Mouse (Mus musculus): Measurements from ENCODE around the gene Setd1b.

Setd1b gene

DNA sequence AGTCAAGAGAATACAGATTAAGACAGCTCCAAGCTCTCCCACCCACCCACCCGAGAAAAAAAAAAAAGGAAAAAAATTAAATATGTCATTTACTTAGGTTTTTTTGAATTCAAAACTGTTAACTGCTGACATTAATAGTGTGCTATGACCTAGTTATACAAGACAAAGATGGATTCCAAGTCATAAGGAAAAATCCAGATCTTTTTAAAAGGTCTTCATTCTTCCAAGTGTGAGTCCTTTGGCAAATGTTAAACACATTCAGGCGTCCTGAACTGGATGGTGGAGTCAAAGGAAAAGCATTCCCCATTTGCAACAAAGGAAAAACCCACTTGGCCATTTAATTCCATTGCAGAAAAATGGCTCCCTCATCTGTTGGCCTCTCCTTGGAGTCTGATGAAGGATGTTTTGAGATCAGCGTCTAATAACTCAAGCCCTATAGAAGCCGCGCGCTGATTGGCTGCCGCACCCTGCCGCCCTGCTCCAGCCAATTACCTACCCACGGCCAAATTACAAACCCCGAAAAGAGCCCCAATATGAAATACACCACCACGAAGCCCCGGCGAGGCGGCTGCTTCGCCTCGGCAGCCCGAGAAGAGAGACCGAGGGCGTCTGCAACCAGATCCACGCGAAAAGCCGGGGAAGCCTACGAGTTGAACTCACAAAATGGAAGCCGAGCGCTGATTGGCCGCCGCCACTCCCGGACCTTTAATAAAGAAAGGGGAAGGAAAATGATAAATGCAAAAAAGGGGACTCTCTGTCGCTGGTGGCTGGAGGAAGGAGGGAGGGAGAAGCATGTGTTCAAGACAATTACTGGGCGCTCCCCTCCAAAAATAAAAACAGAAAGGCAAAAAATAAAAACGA lies 1.1 kb upstream of the Setd1b start:
- peak; percentile 95 for DNase-seq

DNA sequence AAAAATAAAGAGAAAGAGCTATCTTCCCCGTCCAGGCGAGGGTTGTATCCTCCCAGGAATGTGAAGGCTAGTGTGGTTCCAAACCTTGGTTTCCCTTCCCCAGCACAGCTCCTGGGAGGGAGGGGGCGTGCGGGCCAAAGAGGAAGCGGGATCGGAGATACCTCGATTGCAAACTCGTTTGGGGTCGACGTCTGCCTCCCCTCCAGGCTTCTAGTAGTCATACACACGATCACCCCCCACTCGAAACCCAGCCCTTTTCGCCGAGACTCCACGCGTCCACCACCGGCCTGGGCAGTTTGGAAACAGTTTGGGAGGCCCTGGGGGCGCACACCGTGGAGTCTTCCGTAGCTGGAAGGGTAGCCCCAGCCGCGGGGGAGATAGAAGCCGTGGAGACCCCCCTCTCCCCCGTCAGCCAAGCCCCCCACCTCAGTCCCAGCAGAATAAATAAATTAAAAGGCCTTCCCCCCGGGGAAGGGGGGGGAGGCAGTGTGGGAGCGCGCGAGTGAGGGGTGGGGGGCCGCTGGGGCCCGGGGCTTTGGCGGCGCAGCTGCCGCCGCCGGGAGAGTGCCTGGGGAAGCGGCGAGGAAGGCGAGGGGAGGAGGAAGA lies 335 bp upstream of the Setd1b start:
- DNase-seq = no peak

DNA sequence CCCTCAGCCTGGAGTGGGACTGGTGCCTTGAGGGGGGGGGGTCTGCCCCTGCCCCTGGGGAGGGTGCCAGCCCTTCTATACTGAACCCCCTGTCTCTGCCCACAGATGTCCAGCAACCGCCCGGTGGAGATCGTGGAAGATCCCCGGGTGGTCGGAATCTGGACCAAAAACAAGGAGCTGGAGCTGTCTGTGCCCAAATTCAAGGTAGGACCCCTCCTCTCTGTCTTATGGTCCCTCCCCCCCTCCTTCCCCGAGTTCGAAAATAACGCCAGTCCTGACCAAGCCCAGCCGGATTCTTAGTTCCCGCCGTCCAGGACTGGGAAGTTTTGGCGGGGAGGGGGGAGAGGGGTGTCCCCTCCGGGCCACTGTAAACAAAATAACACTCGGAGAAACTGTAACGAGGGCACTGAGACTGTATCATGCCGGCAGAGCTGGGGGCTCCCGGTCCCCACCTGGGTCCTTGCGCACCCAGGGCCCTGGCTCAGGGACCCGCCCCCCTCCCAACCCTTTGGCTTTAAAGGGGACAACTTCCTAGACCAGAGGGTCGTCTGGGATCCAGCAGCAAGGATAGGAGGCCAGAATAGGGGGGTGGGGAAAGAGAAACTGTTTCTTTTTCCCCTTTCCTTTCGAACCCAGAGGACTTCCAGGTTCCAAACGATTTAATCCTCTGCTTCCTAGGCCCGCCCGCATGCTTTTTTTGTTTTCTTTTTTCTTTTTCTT lies 1.4 kb downstream of the Setd1b start:
- no peak for DNase-seq

- no peak for DNase-seq
These were observed 2.2 kb downstream of the Setd1b start for GRCm38 (mm10) chr5:123143971-123144745.

DNA sequence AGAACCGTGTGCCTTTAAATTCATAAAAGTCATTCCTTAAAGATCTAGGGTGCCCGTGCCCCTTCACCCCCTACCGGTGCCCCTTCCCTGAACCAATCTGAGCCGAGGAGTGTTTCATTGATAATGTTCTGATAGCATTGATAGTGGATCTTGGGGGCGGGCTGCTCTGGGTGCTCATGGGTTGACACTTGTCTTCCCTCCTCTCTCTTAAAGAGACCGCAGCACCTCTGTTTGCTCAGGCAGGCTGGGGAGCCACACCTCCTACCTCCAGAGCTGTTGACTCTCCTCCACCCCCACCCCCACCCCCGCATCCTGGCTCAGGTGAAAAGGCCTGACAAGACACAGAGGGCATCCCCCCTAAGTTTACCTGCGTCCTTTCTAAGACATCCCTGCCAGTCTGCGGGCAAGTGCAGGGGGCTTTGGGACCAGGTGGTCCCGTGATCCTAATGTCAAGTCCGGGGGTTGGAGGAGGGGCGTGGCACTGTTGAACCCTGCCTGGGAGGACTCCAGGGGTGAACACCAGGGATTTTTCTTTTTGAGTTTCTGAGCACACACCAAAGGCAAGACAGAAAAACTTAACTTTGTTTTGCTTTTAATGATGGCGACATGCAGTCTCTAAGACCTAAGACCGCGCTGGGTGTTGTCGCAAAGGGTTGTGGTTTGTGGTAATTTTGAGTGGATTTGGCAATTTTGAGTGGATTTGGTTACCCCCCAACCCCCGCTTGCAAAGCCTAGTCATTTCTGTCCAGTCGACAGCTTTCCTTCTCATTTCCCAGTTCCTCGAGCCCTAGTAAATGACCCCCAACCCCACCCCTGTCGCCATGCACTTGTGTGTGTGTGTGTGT lies 3.0 kb downstream of the Setd1b start:
- no peak for DNase-seq

- no peak for DNase-seq
These were observed 4.4 kb downstream of the Setd1b start for GRCm38 (mm10) chr5:123146357-123146756.

DNA sequence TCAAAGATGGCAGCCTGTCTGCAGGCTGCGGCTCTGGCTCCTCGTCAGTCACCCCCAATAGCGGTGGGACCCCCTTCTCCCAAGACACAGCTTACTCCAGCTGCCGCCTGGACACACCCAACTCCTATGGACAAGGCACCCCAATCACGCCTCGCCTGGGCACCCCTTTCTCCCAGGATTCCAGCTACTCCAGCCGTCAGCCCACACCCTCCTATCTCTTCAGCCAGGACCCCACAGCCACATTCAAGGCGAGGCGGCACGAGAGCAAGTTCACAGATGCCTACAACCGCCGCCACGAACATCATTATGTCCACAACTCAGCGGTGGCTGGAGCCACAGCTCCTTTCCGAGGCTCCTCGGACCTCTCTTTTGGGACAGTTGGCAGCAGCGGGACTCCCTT lies 5.6 kb downstream of the Setd1b start:
- DNase-seq = no peak

- DNase-seq = no peak
These were observed 6.2 kb downstream of the Setd1b start for GRCm38 (mm10) chr5:123148073-123148722.

GRCm38 (mm10) chr5:123149451-123150400 lies 7.7 kb downstream of the Setd1b start:
- DNase-seq = peak; percentile 92

GRCm38 (mm10) chr5:123150641-123151040 lies 8.6 kb downstream of the Setd1b start:
- no peak for DNase-seq

DNA sequence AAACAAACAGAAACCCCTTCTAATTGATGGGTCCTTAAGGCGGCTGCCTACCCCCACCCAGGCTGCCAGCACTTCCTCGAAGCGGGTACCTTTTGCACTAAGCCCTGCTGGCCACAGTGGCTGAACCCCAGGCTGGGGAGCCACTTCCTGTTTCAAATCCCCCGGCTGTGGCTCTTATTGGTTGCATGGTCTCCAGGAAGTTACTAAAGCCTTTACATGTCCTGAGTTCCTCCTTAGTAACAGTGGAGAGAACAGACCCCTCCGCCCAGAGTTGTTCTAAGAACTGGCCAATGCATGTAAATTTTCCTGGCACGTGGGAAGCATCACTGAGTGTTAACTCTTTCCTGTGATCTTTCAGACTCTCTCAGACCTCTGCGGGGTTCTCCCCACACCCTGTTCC lies 9.1 kb downstream of the Setd1b start:
- no peak for DNase-seq

DNA sequence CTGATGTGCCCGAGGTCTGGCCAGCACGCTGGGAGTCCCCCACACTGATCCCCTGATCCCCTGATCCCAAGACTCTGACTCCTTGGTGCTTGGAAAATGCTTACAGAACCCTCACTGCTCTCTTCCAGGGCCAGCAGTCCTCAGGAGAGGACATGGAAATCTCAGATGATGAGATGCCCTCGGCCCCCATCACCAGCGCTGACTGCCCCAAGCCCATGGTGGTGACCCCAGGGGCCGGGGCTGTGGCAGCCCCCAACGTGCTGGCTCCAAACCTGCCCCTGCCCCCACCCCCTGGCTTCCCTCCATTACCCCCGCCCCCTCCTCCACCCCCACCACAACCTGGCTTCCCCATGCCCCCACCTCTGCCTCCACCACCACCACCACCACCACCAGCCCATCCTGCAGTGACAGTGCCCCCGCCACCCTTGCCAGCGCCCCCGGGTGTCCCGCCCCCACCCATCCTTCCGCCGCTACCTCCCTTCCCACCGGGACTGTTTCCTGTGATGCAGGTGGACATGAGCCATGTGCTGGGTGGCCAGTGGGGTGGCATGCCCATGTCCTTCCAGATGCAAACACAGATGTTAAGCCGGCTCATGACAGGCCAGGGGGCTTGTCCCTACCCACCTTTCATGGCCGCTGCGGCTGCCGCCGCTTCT lies 9.8 kb downstream of the Setd1b start:
- DNase-seq = no peak

DNA sequence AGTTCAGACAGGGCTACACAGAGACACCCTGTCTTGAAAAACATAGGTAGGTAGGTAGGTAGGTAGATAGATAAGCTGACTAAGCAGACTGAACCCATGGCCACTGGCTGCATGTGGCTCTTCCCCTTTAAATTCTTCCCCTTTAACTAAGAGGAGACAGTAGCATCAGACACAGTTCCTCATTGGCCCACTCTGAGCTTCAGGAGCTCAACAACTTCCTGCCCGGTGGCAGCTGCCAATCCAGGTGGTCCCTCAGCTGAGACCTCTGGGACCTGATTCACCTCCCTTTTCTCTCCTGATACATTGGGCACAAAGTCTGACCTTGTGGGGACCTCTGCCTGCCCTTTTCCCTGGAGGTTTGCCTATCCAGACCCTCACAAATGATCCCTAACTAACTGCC lies 10.9 kb downstream of the Setd1b start:
- no peak for DNase-seq

DNA sequence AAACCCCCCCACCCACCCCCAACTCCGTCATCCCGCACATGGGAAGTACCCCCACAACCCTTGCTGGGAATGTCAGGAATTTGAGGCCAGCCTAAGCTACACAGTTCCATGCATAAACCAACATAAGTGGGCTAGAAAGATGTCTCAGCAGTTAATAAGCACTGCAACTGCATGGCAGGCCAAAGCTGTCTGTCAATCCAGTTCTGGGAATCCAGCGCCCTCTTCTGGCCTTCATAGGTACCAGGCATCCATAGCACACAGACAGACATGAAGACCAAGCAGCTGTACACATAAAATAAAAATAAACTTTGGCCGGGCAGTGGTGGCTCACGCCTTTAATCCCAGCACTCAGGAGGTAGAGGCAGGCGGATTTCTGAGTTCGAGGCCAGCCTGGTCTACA lies 13.4 kb downstream of the Setd1b start:
- DNase-seq = peak; percentile 77

DNA sequence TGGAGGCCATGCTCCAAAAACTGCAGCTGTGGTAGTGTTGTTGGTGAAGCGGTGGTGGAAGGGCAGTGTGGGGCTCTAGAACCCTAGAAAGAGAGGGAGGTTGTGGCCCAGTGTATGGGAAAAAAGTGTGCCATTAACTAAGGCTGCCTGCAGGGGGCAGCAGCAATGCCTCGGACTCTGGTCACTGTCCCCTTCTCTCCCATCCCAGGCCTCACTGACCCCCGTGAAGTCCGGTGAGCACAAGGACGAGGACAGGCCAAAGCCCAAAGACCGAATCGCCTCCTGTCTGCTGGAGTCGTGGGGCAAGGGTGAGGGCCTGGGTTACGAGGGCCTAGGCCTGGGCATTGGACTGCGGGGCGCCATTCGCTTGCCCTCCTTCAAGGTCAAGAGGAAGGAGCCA lies 14.8 kb downstream of the Setd1b start:
- no peak for DNase-seq

DNA sequence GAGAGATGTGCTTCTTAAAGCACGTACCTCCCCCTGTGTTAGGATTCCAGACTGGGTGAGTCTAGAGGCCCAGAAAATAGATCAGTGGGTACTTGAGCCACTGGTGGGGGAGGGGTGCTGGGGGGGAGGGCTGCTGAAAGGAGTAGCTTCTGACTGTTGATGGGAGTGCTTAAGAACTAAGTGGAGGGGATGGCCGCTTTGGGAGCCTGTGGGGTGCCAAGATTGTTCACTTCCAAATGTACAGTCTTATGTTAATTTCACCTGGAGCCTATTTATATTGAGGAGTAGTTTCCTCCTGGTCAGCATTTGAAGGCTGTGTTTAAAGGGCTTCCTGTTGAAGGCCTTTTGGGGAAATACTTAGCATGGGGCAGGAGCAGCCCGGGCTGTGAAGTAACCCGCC lies 16.0 kb downstream of the Setd1b start:
- no peak for DNase-seq

GRCm38 (mm10) chr5:123159446-123159845 lies 17.5 kb downstream of the Setd1b start:
- no peak for DNase-seq

- no peak for DNase-seq
These were observed 17.9 kb downstream of the Setd1b start for GRCm38 (mm10) chr5:123159866-123160265.

DNA sequence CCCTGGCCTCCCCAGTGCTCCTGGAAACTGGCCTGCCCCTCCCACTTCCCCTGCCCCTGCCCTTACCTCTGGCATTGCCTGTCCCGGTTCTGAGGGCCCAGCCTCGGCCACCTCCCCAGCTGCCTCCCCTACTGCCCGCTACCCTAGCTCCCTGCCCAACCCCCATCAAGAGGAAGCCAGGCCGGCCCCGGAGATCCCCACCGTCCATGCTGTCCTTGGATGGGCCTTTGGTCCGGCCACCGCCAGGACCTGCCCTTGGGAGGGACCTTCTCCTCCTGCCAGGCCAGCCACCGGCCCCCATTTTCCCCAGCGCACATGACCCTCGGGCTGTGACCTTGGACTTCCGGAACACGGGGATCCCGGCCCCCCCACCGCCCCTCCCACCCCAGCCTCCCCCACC lies 18.3 kb downstream of the Setd1b start:
- DNase-seq = no peak

- no peak for DNase-seq
These were observed 20.9 kb downstream of the Setd1b start for GRCm38 (mm10) chr5:123162942-123163341.

Measured in kidney, adult 18-20 months (tissue).